Mouse (Mus musculus) layer of hippocampus, adult 9-11 months (tissue): ENCODE measurements around the gene Snx14.
A peak's percentile ranks its signal among the peaks of the same experiment; 100 is the strongest.
"Not testable (repeated sequence)": the region's sequence is repeated elsewhere in the genome, so short reads cannot be mapped to it uniquely, and the experiment has no call there.

Experiments used
- DNase-seq: peaks from one replicate; pipeline ENCODE4 v3.0.0; 2022

Gene Snx14

DNA sequence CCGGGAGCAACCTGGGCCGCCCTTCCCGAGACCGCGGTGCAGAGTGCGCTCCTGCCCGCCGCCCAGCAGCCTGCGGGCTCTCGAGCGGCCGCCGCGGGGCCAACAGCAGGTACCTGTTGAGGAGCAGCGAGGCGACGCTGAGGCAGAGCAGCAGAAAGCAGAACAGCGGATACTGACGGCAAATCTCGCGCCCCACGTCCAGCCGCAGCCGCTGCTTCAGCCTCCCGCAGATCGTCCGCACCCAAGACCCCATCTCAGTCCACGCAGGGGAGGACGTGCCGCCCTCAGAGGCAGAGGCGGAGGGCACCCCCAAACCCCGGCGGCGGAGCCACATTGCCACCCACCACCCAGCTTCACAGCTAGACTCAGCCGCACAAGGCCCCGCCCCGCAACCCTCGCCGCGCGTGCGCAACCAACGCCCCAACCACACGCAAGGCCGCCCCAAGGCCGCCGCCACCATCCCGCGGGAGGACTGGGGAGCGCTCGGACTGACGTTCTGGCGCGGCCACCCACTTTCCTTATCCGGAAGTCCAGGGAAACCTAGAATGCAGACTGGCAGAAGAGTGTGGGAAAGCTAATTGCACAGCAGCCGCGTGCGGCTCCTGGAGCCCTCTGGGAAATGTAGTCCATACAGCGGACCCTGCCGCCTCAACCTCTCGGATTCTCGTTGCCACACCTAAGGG, at the start of gene Snx14:
Gene Snx14 (minus strand): TSS at position 404 of the 683 bp plus-strand sequence.
- peak; percentile 97 for DNase-seq

GRCm38 (mm10) chr9:88484531-88484930, 45.8 kb upstream of the Snx14 start:
- DNase-seq: no peak

- no peak for DNase-seq
Observed at GRCm38 (mm10) chr9:88482829-88483396, 44.2 kb upstream of the Snx14 start.

DNA sequence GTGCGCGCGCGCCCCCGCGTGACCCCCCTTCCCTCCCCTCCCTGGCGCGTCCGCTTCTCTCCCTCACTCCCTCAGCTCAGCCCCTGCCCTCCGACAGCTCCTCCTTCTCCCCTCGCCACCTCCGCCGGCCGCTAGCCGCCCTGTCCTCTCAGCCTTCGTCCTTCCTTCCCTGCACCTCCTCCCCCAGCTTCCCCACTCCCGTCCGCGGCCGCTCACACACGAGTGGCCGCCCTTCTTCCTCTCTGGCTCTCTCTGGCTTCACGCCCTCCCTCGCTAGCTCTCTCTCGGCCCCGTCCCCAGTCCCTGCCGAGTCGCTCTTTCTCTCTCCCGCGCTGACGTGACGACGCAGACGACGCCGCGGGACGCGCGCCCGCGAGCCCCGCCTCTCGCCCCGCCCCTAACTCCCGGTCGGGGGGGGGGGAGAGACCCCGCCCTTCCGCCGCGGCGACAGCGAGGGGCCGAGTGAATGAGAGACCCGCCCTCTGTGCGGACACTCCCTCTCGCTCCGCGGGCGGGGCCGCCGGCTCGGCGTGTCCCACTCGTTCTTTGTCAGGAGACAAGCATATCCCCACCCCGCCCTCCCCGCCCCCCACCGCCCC, 43.6 kb upstream of the Snx14 start, which contains the start of gene Syncrip:
Gene Syncrip (minus strand): TSS at position 345 of the 599 bp plus-strand sequence.
- DNase-seq: peak; percentile 95

- peak; percentile 28 for DNase-seq
Observed at GRCm38 (mm10) chr9:88481791-88482160, 43.0 kb upstream of the Snx14 start.

DNA sequence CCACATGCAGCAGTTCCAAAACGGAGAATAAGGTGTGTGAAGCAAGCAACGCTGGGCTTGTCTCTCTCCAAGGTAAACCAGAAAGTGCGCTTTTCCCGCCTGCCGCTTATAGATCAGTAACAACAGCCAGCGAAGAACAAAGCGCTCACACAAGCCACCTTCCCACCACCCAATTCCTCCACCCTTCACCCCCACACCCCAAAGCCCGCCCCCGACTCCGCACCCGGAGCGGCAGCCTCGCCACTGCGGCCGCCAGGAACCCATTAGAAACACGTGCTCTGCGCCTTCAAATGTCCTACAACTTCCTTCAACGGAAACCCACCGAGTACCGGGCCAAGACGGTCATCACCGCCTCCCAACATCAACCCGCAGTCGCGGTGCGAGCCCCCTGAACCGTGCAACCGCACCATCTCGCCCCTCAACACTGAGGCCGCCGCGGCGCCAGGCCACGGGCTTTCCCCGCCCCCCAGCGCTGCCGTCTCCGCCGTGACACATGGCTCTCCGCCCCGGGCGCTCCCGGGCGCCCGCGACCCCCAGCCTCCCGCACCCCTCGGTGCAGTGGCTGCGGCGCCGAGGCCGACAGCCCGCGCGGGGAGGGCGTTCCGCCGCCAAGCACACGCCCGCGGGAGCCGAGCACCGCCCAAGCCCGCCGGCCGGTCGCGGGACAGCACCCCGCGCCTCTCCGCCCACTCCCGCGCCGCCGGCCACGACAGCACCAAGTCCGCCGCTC, 42.5 kb upstream of the Snx14 start:
- peak; percentile 30 for DNase-seq

DNA sequence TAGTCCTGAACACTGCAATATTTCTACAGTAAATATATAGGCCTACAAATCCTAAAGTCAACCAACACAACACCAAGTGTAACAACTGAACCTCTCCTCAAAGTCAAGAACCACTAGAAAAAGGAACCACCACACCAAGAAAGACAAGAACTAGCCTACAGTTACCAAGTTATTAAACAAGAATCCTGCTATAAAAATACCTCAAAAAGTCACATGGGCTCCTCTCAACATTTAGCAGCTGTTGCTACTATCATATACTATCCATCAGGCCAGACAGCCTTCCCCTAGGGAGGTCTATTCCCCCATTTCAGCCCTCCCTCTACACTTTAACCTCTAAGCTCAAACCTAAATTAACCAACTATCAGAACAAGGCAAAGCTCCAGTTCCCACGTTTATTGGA, 41.4 kb upstream of the Snx14 start:
- DNase-seq: no peak

GRCm38 (mm10) chr9:88476138-88476537, 37.4 kb upstream of the Snx14 start:
- no peak for DNase-seq

DNA sequence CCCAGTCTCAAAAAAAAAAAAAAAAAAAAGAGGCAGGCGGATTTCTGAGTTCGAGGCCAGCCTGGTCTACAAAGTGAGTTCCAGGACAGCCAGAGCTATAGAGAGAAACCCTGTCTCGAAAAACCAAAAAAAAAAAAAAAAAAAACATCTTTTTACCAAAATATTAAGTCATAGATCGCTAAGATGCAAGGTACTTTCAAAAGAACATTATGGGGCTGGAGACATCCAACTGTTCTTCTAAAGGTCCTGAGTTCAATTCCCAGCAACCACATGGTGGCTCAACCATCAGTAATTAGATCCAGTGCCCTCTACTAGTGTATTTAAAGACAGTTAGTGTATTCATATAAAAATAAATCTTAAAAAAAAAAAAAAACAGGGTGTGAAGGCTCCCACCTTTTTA, 22.3 kb upstream of the Snx14 start:
- not testable (repeated sequence) for DNase-seq

DNA sequence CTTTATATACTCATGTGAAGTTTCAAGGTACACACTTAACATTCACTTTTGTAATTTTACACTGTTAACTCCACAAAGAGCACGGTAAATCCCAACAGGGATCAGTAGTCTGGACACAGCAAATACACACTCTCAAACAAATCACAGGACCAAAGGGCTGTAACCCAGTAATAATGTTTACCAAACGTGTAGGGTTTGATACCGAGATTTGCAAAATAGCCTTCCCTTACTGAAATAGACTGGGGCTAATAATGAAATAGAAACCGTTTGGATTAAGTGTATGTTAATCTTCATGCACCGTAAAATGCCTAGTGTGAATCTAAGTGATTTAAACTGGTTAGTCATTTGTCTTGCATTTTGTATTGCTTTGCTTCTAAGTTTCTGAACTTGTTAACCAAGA, 1.2 kb upstream of the Snx14 start:
- DNase-seq: no peak

- no peak for DNase-seq
Observed at GRCm38 (mm10) chr9:88439238-88439600, 461 bp upstream of the Snx14 start.

DNA sequence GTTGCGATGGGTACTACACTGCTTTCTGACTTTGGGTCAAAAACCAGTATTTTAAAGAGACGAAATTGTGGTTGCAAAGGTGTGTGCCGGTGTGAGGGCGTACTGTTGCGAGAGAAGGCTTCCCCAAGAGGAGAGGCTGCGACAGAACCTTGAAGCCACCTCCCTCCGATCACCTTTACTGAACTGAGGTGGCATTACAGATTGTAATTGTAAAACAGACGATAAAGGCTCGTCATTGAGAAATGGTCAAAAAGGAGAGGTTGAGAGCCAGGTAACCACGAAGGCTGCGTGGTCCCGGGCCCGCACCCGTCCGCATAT, 562 bp downstream of the Snx14 start:
- DNase-seq: no peak

GRCm38 (mm10) chr9:88437342-88438236, 1.2 kb downstream of the Snx14 start:
- no peak for DNase-seq

GRCm38 (mm10) chr9:88424356-88424755, 14.4 kb downstream of the Snx14 start:
- no peak for DNase-seq

GRCm38 (mm10) chr9:88422428-88422827, 16.3 kb downstream of the Snx14 start:
- DNase-seq: no peak

- no peak for DNase-seq
Observed at GRCm38 (mm10) chr9:88416752-88417151, 22.0 kb downstream of the Snx14 start.

GRCm38 (mm10) chr9:88409978-88410377, 28.8 kb downstream of the Snx14 start:
- no peak for DNase-seq

DNA sequence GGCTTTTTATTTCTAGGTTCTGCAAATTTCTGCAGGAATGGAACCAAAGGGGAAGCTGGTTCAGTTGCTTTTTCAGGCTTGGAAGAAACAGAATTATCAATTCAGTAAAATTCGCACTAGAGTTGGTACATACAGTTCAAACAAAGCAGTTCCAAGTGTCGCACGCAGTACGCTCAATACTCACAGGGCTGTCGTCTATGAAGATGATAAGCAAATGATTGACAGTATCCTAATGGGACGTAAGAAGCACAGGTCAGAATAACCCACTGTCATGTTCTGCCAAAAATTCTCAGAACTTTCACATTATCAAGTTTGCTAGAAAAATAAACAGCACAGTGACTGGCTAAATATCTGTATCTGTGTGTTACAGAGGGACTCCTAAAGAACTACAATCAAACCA, 34.2 kb downstream of the Snx14 start:
- no peak for DNase-seq

DNA sequence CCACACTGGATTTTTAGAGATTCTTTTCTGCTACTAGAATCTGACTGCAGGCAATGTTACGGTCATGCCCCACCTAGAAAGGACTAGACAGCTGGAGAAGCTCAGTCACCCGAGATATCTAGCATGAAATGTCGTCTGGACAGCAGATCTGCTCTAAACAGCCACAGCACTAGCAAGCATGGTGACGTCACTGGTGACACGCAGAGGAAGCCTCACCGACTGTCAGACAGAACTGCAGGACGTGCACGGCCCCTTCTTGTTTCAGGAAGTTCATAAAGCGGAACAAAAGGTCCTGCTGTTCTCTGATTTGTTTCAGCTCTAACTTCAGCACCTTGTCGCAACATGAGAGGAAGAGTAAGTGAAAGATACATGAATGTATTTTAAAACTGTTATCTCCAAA, 34.7 kb downstream of the Snx14 start:
- peak; percentile 68 for DNase-seq

GRCm38 (mm10) chr9:88398461-88398860, 40.3 kb downstream of the Snx14 start:
- no peak for DNase-seq

GRCm38 (mm10) chr9:88394852-88395251, 43.9 kb downstream of the Snx14 start:
- DNase-seq: peak; percentile 28

DNA sequence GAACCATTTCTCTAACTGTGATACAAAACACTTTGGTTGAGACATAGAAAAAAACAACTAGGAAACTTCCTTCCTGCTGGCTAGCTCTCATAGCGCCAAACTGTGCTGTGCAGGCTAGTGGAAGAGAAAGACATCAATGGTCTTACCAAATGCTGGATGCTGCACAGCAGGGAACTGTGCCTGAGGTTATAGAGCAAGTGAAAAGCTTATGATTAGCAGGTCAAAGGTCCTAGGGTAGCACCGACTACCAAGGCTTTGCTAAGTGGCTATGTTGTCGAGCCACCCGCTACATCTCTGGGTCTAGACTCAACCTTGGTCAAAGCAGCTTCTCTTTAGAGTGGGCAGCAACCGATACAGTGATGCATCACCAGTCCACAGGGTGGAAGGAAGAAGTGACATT, 49.9 kb downstream of the Snx14 start:
- DNase-seq: no peak

DNA sequence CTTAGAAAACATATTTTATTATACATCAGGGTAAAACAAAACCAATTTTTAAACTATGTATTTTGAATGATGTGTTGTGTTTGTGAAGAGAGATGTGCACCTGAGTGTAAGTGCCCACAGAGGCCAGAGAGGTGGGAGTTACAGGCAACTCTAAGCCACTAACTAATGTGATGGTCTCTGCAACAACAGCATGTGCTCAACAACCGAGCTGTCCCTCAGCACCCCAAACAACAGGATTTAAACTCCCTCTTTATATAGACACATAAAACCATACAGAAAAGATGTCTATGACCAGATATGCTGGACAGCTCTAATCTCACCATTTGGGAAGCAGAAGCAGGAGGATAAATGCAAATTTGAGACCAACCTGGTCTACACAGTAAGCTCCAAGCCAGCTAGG, 58.2 kb downstream of the Snx14 start:
- DNase-seq: no peak
